Mouse (Mus musculus) embryo, embryonic 10.5 days (tissue): Measurements from ENCODE around the gene Rpl36-ps4.
"Not testable (repeated sequence)": the region's sequence is repeated elsewhere in the genome, so short reads cannot be mapped to it uniquely, and the experiment has no call there.

Experiments
- DNase-seq: peaks from one replicate; pipeline ENCODE4 v3.0.0-alpha.2; 2015; ENCODE audit warnings: low spot score

Rpl36-ps4 gene

GRCm38 (mm10) chr17:87948965-87949584 lies 28.3 kb downstream of the Rpl36-ps4 start:
- DNase-seq: peak; percentile 76

- not testable (repeated sequence) for DNase-seq
Observed at GRCm38 (mm10) chr17:87954618-87955124, 33.9 kb downstream of the Rpl36-ps4 start.

DNA sequence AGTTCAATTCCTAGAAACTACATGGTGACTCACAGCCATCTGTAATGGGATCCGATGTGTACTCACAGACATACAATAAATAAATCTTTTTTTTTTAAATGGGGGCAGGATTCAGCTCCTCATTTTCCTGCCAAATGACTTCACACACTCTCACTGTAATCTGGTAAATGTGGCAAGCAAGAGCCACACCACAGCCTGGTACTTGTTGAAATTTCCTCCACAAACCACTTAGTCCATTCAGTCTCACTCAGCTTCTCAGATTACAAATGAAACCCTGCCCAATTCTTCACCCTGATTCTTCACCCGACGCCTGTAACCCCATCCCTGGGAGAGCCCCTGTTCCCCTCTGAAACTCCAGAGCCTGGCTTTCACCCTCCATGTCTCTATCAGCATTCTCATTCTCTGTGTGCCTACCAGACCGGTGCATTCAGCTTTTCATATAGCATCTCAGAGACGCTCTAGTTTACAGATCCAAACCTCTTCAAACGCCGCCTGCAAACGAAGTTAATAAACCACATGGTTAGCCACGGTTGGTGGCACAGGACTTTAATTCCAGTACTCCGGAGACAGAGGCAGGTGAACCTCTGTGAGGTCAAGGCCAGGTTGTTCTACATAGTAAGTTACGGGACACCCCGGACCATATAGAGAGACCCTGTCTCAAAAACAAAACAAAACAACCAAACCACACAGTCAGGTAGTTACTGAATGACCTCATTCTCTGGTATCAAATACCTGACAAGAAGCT lies 36.5 kb downstream of the Rpl36-ps4 start:
- no peak for DNase-seq

DNA sequence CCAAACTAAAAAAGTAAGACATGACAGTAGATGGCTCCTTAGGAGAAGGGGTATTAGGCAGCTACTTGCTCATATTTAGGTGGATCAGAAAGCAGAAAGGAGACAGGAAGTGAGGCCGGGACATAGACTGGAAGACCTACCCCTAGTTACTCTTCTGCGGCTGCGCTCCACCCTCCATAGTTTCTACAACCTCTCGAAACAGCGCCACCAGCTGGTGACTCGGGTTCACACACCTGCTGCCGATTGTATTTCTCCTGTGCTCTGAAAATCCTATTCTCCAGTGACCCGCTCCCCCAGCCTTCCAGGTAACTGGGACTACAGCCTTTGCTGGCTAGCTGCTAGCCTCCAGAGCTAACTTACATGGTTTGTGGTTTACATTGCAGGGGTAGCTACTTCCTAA lies 37.5 kb downstream of the Rpl36-ps4 start:
- no peak for DNase-seq

DNA sequence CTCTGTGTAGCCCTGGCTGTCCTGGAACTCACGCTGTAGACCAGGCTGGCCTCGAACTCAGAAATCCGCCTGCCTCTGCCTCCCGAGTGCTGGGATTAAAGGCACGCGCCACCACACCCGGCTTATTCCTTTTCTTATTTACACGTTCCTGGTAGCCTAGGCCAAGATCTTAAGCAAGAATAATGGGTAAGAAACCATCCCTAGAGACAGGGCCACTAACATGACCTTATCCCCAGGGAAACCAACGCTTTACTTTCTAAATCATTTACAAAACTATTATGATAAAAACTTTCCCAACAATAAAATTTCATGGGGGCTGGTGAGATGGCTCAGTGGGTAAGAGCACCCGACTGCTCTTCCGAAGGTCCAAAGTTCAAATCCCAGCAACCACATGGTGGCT lies 38.6 kb downstream of the Rpl36-ps4 start:
- not testable (repeated sequence) for DNase-seq

GRCm38 (mm10) chr17:87959931-87960330 lies 39.2 kb downstream of the Rpl36-ps4 start:
- DNase-seq: not testable (repeated sequence)

- DNase-seq: no peak
Observed at GRCm38 (mm10) chr17:87963081-87964075, 42.6 kb downstream of the Rpl36-ps4 start.

DNA sequence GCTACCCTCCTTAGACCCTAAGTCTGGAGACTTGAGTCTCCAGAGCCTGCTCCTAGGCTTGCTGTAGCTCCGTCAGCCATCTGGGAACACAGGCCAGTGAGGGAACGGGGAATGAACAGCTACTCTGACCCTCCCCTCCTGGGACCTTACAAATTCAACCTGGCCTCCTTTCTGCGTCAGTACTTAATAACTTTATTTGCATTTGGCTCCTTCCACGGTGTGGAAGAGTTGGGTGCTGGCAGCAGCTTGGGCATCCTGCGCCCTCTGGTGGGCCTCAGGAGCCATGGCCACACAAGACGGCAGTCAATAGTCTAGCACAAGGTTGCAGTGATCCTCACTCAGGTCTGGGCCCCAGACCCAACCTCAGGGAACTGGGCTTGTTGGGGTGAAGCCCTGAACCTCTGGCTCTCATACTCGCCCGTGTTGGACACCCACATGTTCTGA lies 47.7 kb downstream of the Rpl36-ps4 start:
- not testable (repeated sequence) for DNase-seq
